Mouse (Mus musculus) heart, embryonic 13.5 days (tissue): ENCODE data around the gene Micu1. TPM values are rescaled to one million over a fixed set of nuclear protein-coding genes. Genes with fewer than 3 reads are reported as not detected.

Experiments used
- ATAC-seq: fragments of 200-750 bp; cut with Nextera tagmentation; 2 replicates; pipeline ENCODE4 v1.8.0; 2017; ENCODE audit warnings: moderate TSS enrichment; ENCODE audit not compliant: insufficient number of reproducible peaks, low FRiP score, low TSS enrichment; ENCODE audit errors: extremely low read depth
- H3K27ac ChIP-seq: fragments of 300-500 bp; sonication (generic); replicated peaks from 2 replicates; pipeline ENCODE4 v1.5.1; 2015; ENCODE audit warnings: moderate library complexity, mild to moderate bottlenecking, inconsistent platforms
- H3K27me3 ChIP-seq: fragments of 300-500 bp; sonication (generic); replicated peaks from 2 replicates; pipeline ENCODE4 v1.6.1; 2015; ENCODE audit warnings: mild to moderate bottlenecking, inconsistent platforms
- H3K36me3 ChIP-seq: fragments of 300-500 bp; sonication (generic); 2 replicates; pipeline ENCODE4 v1.6.1; 2015; ENCODE audit warnings: mild to moderate bottlenecking, inconsistent platforms
- H3K4me1 ChIP-seq: fragments of 300-500 bp; sonication (generic); 2 replicates; pipeline ENCODE4 v1.6.1; 2015; ENCODE audit warnings: inconsistent platforms
- H3K4me2 ChIP-seq: fragments of 300-500 bp; sonication (generic); 2 replicates; pipeline ENCODE4 v1.6.1; 2015; ENCODE audit warnings: inconsistent platforms, mild to moderate bottlenecking, moderate library complexity
- H3K4me3 ChIP-seq: fragments of 300-500 bp; sonication (generic); 2 replicates; pipeline ENCODE4 v1.5.1; 2015; ENCODE audit warnings: moderate library complexity, mild to moderate bottlenecking, inconsistent platforms
- H3K9ac ChIP-seq: fragments of 300-500 bp; sonication (generic); 2 replicates; pipeline ENCODE4 v1.6.1; 2015; ENCODE audit warnings: inconsistent platforms, mild to moderate bottlenecking, moderate library complexity
- H3K9me3 ChIP-seq: fragments of 300-500 bp; sonication (generic); 2 replicates; pipeline ENCODE4 v1.6.1; 2016; ENCODE audit warnings: inconsistent platforms
- WGBS: fragments of 180-500 bp; shearing (Covaris S2); methylation state at CpG from one replicate; pipeline ENCODE4 v1.1.7; 2015; ENCODE audit warnings: mixed read lengths; 5-methylcytosine and 5-hydroxymethylcytosine counted together
- polyA plus RNA-seq: library from polyadenylated mRNA; unstranded; fragments of >200 nt; fragmentation: Nextera tagmentation; extraction: Ambion mirVana; gene quantifications from 2 replicates; pipeline ENCODE4 v1.2.1, GENCODE M21; 2015

The Micu1 gene
- polyA plus RNA-seq, 1 experiment from 2014 or later: 43.5 TPM

- no peaks in the 10 kb centered on the region for H3K27me3 ChIP-seq
- no peak overlapping the region for H3K4me2 ChIP-seq
- no peak overlapping the region for H3K4me3 ChIP-seq
- H3K27ac ChIP-seq: no peak overlapping the region
- H3K4me1 ChIP-seq: peaks cover 3% of the 10 kb centered on the region
- WGBS: 80% methylated on average over 1 of the region's 1 CpGs
- no peak overlapping the region for H3K9ac ChIP-seq
- ATAC-seq: no peak
- H3K36me3 ChIP-seq: peaks cover 25% of the 10 kb centered on the region
- H3K9me3 ChIP-seq: no peaks in the 10 kb centered on the region
These were observed 52.6 kb downstream of the Micu1 start for GRCm38 (mm10) chr10:59754901-59755300.

GRCm38 (mm10) chr10:59755681-59756080, 53.4 kb downstream of the Micu1 start:
- no peak overlapping the region for H3K27ac ChIP-seq
- no peak for ATAC-seq
- 84% methylated on average over 11 of the region's 11 CpGs for WGBS
- peaks cover 3% of the 10 kb centered on the region for H3K4me1 ChIP-seq
- no peak overlapping the region for H3K4me2 ChIP-seq
- no peaks in the 10 kb centered on the region for H3K27me3 ChIP-seq
- H3K9ac ChIP-seq: no peak overlapping the region
- H3K9me3 ChIP-seq: no peaks in the 10 kb centered on the region
- H3K4me3 ChIP-seq: no peak overlapping the region
- peaks cover 21% of the 10 kb centered on the region for H3K36me3 ChIP-seq

- 64% methylated on average over 12 of the region's 12 CpGs for WGBS
- H3K9me3 ChIP-seq: no peaks in the 10 kb centered on the region
- H3K27ac ChIP-seq: no peak overlapping the region
- H3K36me3 ChIP-seq: peaks cover 18% of the 10 kb centered on the region
- H3K27me3 ChIP-seq: no peaks in the 10 kb centered on the region
- no peak overlapping the region for H3K4me2 ChIP-seq
- no peak for ATAC-seq
- no peak overlapping the region for H3K4me3 ChIP-seq
- no peak overlapping the region for H3K9ac ChIP-seq
- peaks cover 3% of the 10 kb centered on the region for H3K4me1 ChIP-seq
These were observed 53.8 kb downstream of the Micu1 start for GRCm38 (mm10) chr10:59756090-59756489.

GRCm38 (mm10) chr10:59756570-59756969, 54.3 kb downstream of the Micu1 start:
- H3K36me3 ChIP-seq: peaks cover 15% of the 10 kb centered on the region
- H3K9me3 ChIP-seq: no peaks in the 10 kb centered on the region
- no peak overlapping the region for H3K4me2 ChIP-seq
- H3K9ac ChIP-seq: no peak overlapping the region
- H3K4me1 ChIP-seq: peaks cover 3% of the 10 kb centered on the region
- no peak for ATAC-seq
- no peak overlapping the region for H3K27ac ChIP-seq
- whole genome bisulfite sequencing: 56% methylated on average over 8 of the region's 8 CpGs
- no peaks in the 10 kb centered on the region for H3K27me3 ChIP-seq
- no peak overlapping the region for H3K4me3 ChIP-seq

- no peaks in the 10 kb centered on the region for H3K9me3 ChIP-seq
- peaks cover 4% of the 10 kb centered on the region; the same call in 1 of the 2 replicates for H3K36me3 ChIP-seq
- ATAC-seq: no peak
- no peak overlapping the region for H3K4me3 ChIP-seq
- no peak overlapping the region for H3K4me2 ChIP-seq
- peaks cover 10% of the 10 kb centered on the region; the same call in 1 of the 2 replicates for H3K4me1 ChIP-seq
- no peak overlapping the region for H3K9ac ChIP-seq
- no peaks in the 10 kb centered on the region for H3K27me3 ChIP-seq
- WGBS: 81% methylated on average over 6 of the region's 6 CpGs
- H3K27ac ChIP-seq: no peak overlapping the region
These were observed 62.5 kb downstream of the Micu1 start for GRCm38 (mm10) chr10:59764781-59765180.

GRCm38 (mm10) chr10:59768369-59769079, 66.2 kb downstream of the Micu1 start:
- no peak for ATAC-seq
- H3K9me3 ChIP-seq: no peaks in the 10 kb centered on the region
- 40% methylated on average over 13 of the region's 13 CpGs for WGBS
- peaks cover 9% of the 10 kb centered on the region; the same call in 1 of the 2 replicates for H3K36me3 ChIP-seq
- no peaks in the 10 kb centered on the region for H3K27me3 ChIP-seq
- H3K9ac ChIP-seq: no peak overlapping the region
- no peak overlapping the region for H3K27ac ChIP-seq
- H3K4me2 ChIP-seq: 0 out of 2 replicates have a peak overlapping the region, but pooled peaks have one; percentile 1
- H3K4me1 ChIP-seq: peaks cover 13% of the 10 kb centered on the region
- no peak overlapping the region for H3K4me3 ChIP-seq

- Histone ChIP-seq H3K27me3 (no peaks in the 10 kb centered on the region), H3K4me3 (no peak overlapping the region), H3K4me2 (no peak overlapping the region), H3K27ac (no peak overlapping the region), H3K9ac (no peak overlapping the region), H3K4me1 (peaks cover 25% of the 10 kb centered on the region), H3K36me3 (peaks cover 14% of the 10 kb centered on the region; the same call in 1 of the 2 replicates), H3K9me3 (no peaks in the 10 kb centered on the region)
- ATAC-seq: no peak
- 88% methylated on average over 6 of the region's 6 CpGs for WGBS
These were observed 69.2 kb downstream of the Micu1 start for GRCm38 (mm10) chr10:59771375-59772048.

GRCm38 (mm10) chr10:59772049-59772397, 69.7 kb downstream of the Micu1 start:
- Histone ChIP-seq H3K4me1 (peaks cover 28% of the 10 kb centered on the region), H3K9me3 (no peaks in the 10 kb centered on the region), H3K36me3 (peaks cover 14% of the 10 kb centered on the region; the same call in 1 of the 2 replicates), H3K9ac (no peak overlapping the region), H3K27ac (no peak overlapping the region), H3K4me2 (no peak overlapping the region), H3K4me3 (no peak overlapping the region), H3K27me3 (no peaks in the 10 kb centered on the region)
- 77% methylated on average over 2 of the region's 2 CpGs for WGBS
- ATAC-seq: no peak

- no peak overlapping the region for H3K27ac ChIP-seq
- H3K9me3 ChIP-seq: no peaks in the 10 kb centered on the region
- no peak for ATAC-seq
- H3K4me3 ChIP-seq: no peak overlapping the region
- H3K27me3 ChIP-seq: no peaks in the 10 kb centered on the region
- H3K4me2 ChIP-seq: no peak overlapping the region
- no peak overlapping the region for H3K9ac ChIP-seq
- 61% methylated on average over 13 of the region's 13 CpGs for WGBS
- peaks cover 14% of the 10 kb centered on the region; the same call in 1 of the 2 replicates for H3K36me3 ChIP-seq
- H3K4me1 ChIP-seq: peaks cover 32% of the 10 kb centered on the region
These were observed 71.3 kb downstream of the Micu1 start for GRCm38 (mm10) chr10:59773441-59774140.

GRCm38 (mm10) chr10:59774141-59774534, 71.9 kb downstream of the Micu1 start:
- no peaks in the 10 kb centered on the region for H3K9me3 ChIP-seq
- no peak overlapping the region for H3K4me3 ChIP-seq
- H3K4me2 ChIP-seq: no peak overlapping the region
- H3K27me3 ChIP-seq: no peaks in the 10 kb centered on the region
- peaks cover 27% of the 10 kb centered on the region for H3K4me1 ChIP-seq
- H3K27ac ChIP-seq: no peak overlapping the region
- ATAC-seq: no peak
- peaks cover 13% of the 10 kb centered on the region; the same call in 1 of the 2 replicates for H3K36me3 ChIP-seq
- no peak overlapping the region; the same call in 1 of the 2 replicates for H3K9ac ChIP-seq
- WGBS: 70% methylated on average over 3 of the region's 3 CpGs

GRCm38 (mm10) chr10:59777246-59777645, 75.0 kb downstream of the Micu1 start:
- Histone ChIP-seq H3K4me2 (no peak overlapping the region), H3K9ac (no peak overlapping the region), H3K4me1 (peaks cover 26% of the 10 kb centered on the region), H3K27me3 (no peaks in the 10 kb centered on the region), H3K27ac (peak overlapping the region; percentile 41), H3K36me3 (peaks cover 5% of the 10 kb centered on the region; the same call in 1 of the 2 replicates), H3K4me3 (no peak overlapping the region), H3K9me3 (no peaks in the 10 kb centered on the region)
- WGBS: 35% methylated on average over 3 of the region's 3 CpGs
- ATAC-seq: no peak
